ENCODE assay signal across 23 mouse cellular contexts in genomic region chr6:12572202-12572601, GRCm38 (mm10).
"Had no signal": no experiment of that assay in that cellular context is flagged by ENCODE, and none has a peak within 500 bp of the region (broad histone marks: within the 10 kb centered on the region; RNA-seq: fewer than 3 reads in every experiment).

No protein-coding gene starts in this region.

- H3K9me3 ChIP-seq: heart, embryonic 10.5 days; heart, embryonic 12.5 days; hindbrain, embryonic 13.5 days; hindbrain, embryonic 15.5 days; kidney, embryonic 15.5 days; limb, embryonic 13.5 days; limb, embryonic 15.5 days; liver, embryonic 12.5 days had no signal

- H3K9ac ChIP-seq: heart, embryonic 12.5 days; hindbrain, embryonic 13.5 days; hindbrain, embryonic 15.5 days; kidney, embryonic 15.5 days; limb, embryonic 13.5 days; limb, embryonic 15.5 days; liver, embryonic 12.5 days; liver, embryonic 14.5 days had no signal

- H3K27me3 ChIP-seq: heart, embryonic 12.5 days; hindbrain, embryonic 13.5 days; hindbrain, embryonic 15.5 days; kidney, embryonic 15.5 days; limb, embryonic 13.5 days; limb, embryonic 15.5 days; liver, embryonic 12.5 days had no signal

- H3K4me2 ChIP-seq: heart, embryonic 12.5 days; hindbrain, embryonic 13.5 days; hindbrain, embryonic 15.5 days; kidney, embryonic 15.5 days; limb, embryonic 13.5 days; limb, embryonic 15.5 days; liver, embryonic 12.5 days had no signal

- H3K4me3 ChIP-seq: heart, embryonic 10.5 days; heart, embryonic 12.5 days; hindbrain, embryonic 13.5 days; hindbrain, embryonic 15.5 days; kidney, embryonic 15.5 days; limb, embryonic 13.5 days; limb, embryonic 15.5 days; liver, embryonic 12.5 days had no signal

- H3K4me1 ChIP-seq: heart, embryonic 10.5 days; heart, embryonic 12.5 days; kidney, embryonic 15.5 days; limb, embryonic 15.5 days; liver, embryonic 12.5 days had no signal

- DNase-seq: gastrocnemius, postnatal 25 days; heart, adult 18-20 months; heart, postnatal 10 days; kidney, adult 11 months; kidney, adult 2 months; kidney, adult 9 months; kidney, postnatal 14 days; kidney, postnatal 36 days; layer of hippocampus, adult 9-11 months; layer of hippocampus, postnatal 36 days; left cerebral cortex, postnatal 4 days had no signal

- ATAC-seq: hindbrain, postnatal 0 days; intestine, embryonic 16.5 days; liver, embryonic 12.5 days had no signal

- H3K27ac ChIP-seq: heart, embryonic 10.5 days; hindbrain, embryonic 13.5 days; hindbrain, embryonic 15.5 days; hindbrain, postnatal 0 days; kidney, embryonic 15.5 days; kidney, postnatal 0 days; limb, embryonic 13.5 days; limb, embryonic 15.5 days; liver, embryonic 12.5 days; liver, embryonic 14.5 days had no signal

- H3K36me3 ChIP-seq: heart, embryonic 10.5 days; heart, embryonic 12.5 days; hindbrain, embryonic 13.5 days; hindbrain, embryonic 15.5 days; kidney, embryonic 15.5 days; limb, embryonic 13.5 days; limb, embryonic 15.5 days; liver, embryonic 12.5 days had no signal
